Mouse (Mus musculus) ovary, adult 18-20 months (tissue): ENCODE data around the gene Mfsd5.

Experiments used
- DNase-seq: peaks from one replicate; pipeline ENCODE4 v3.0.0; 2022; ENCODE audit warnings: low spot score, mixed read lengths

The Mfsd5 gene

DNA sequence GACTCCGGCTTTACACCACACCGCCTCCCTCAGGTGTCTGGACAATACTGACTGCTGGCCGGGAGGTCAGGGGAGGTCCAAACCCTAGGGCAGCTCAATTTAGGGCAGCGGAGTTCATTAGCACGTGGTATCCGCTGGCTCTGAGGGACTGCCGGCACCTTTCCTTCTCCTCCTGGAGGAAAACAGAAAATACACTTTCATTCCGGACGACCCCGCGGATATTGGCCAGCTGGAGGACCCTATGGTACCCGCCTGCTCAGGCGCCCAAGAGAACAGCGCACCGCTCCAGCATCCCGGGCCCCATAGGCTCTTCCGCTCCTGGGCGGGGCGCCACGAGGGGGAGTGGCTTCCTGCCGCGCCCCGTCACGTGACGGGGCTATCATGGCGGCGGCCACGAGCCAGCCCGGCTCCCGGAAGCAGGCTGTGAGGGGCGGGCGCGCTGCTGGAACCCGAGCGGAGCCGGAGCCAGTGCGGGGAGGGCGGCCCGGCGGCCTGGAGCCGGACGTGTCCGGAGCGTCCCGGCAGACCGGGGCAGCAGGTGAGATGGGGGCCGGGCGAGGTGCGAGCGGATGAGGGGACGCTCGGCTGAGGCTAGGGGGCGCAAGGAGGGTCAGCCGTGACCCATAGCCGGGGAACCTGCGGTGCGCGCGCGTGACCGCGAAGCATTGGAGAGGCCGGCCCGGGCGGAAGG lies at the start of gene Mfsd5:
Gene Mfsd5 (plus strand): TSS at position 363 of the 691 bp plus-strand sequence.
- peak; percentile 77 for DNase-seq

GRCm38 (mm10) chr15:102230408-102231321 lies 48.6 kb upstream of the Mfsd5 start:
- no peak for DNase-seq

GRCm38 (mm10) chr15:102231748-102232147 lies 47.5 kb upstream of the Mfsd5 start, which contains the start of gene Itgb7:
Itgb7 (minus strand) TSS chr15:102231944.
- DNase-seq, result no peak

GRCm38 (mm10) chr15:102232764-102233163 lies 46.5 kb upstream of the Mfsd5 start:
- DNase-seq, result no peak

- no peak for DNase-seq
These were observed 45.4 kb upstream of the Mfsd5 start for GRCm38 (mm10) chr15:102233896-102234295.

- DNase-seq, result no peak
These were observed 43.8 kb upstream of the Mfsd5 start for GRCm38 (mm10) chr15:102235371-102236027.

DNA sequence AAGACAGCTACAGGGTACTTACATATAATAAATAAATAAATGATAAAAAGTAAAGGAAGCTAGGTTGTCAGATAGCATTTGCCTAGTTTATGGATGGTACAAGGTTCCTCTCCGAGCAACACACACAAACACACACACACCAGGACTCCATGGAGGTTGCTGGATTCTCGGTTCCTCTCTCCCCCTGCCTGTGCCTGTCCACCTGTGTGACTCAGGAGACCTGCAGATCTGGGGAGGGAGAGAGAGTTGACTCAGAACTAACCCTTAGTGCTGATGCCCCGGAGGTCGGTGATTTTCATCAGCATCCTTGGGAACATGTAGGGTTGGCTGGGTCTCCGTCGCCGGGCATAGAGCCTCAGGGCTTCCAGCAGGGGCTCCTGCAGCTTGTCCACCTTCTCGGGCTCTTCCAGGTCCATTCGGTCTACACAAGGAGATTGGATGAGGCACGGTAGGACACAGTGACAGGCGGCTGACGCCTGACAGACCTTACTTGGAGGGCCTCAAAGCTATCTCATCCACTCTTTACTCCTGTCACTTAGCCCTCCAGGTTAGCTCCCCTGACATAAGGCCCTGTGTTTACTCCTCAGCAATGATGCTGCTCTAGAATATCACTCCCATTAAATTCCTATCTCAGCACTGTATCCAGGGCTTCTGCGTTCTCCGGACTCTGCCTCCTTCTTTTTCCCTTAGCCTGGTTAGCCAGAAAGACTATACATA lies 40.6 kb upstream of the Mfsd5 start:
- DNase-seq, result no peak

- no peak for DNase-seq
These were observed 40.0 kb upstream of the Mfsd5 start for GRCm38 (mm10) chr15:102239260-102239590.

DNA sequence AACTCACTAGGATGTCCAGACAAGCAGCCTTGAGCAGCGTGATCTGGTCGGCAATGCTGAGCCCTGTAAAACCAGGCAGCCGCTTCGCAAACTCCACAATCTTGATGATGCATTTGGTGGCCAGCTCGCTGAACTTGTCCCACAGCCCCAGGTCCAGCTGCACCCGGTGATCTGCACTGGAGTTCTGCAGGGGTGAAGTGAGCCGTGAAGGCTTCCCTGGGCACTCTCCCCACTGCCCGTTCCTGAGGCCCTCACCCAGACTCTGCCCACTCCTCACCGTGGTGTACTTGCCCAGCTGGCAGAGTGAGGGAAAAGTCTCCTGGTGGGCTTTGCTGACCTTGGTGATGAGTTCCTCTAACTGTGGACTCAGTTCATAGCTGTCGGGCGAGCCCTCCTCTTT lies 39.4 kb upstream of the Mfsd5 start:
- no peak for DNase-seq

GRCm38 (mm10) chr15:102240607-102241006 lies 38.6 kb upstream of the Mfsd5 start:
- no peak for DNase-seq

GRCm38 (mm10) chr15:102242404-102243228 lies 36.6 kb upstream of the Mfsd5 start:
- DNase-seq, result no peak

DNA sequence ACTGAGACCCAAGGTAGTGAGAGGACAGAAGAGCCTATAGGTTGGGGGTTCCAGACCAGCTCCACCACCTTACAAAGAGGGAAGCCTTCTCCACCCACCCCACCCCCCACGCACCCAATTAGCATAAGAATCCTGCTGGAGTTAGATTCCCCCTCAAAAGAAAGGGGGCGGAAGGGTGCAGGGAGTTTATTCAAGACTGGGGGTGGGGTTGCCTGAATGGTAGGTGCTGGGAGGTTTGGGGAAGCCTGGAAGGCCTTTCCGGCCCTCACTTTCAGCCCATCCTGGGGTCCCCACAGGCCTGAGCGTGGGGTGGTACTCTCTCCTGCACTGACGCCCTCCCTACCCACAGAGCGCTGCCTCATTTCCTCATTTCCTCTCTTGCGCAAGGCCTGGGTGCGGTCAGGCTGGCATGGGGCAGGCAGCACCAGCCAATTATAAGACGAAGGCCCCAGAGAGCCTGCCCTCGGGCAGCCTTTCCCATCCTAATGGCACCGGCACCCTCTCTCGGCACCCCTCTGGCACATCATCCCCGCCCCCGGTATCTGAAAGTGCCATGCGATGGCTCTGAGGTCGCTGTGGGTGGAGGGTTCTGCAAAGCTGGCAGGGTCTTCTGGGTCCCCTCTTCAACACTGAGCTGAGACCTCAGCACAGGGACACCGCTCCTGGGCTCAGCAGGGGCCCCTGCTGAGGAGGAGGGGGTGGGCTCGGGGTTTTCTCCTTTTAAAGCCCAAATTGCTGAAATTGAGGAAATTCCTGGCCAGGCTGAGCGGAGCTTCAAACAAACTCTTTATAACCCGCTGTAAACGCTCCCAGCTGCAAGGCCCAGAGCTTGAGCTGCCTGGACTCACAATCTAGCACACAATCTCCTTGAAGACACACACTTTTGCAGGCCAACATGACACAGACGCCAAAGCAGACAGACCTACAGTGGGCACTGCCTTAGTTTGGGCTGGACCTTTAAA lies 35.7 kb upstream of the Mfsd5 start:
- DNase-seq, result peak; percentile 58

DNA sequence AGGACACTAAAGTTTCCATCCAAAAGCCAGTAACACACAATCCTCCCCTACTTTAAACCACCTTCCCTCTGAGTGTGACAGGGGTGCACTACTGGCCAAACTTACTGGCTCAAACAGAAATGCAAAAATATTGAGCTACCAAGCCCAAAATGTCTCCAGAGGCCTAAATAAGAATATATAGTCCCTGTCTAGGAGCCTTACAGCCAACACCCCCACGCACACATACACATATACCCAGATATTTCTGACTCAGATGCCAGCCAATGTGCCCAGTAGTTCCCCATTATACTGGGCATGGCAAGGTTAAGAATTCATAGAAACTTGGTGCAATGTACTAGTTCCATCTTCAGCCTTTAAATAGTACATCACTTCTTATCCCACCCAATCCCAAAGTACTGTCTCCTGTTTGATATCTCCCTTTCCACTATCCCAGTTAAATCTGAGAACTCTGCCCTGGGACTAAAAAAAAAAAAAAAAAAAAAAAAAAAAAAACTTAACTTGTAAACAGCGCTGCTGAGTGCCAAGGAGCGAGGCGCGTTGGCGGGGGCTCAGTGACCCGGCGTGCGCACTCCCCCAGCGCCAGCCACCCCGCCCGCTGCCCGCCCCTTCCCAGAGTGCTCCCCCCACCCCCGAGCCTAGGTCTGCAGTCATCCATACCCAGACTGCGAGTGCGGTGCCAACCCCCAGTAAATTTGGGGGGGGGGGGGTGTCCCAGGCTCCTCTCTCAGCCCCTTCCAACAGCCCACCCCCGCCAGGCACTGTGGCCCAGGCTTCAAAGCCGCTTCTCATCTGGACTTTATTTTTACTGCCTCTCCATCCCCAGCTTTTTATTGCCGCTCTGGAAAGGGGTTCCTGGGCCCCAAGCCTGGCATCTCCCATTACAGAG lies 34.7 kb upstream of the Mfsd5 start:
- no peak for DNase-seq

DNA sequence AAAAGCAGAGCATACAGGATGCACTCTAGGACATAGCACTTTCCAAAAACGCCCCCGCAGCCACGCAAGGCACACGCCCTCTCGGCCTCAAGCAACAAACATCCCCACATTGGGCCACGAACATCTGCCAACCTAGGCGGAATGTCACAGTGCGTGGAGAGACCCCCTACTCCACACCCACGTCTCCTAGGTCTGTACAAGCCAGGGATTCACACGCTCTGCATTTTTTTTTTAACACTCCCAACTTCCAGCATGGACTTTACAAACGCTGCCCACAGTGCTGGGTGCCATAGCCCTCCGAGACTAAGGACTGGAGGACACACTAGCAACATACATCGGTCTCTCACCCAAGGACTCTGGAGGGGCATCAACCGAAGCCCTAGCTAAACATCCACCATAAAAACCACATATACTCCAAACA lies 33.8 kb upstream of the Mfsd5 start:
- no peak for DNase-seq

DNA sequence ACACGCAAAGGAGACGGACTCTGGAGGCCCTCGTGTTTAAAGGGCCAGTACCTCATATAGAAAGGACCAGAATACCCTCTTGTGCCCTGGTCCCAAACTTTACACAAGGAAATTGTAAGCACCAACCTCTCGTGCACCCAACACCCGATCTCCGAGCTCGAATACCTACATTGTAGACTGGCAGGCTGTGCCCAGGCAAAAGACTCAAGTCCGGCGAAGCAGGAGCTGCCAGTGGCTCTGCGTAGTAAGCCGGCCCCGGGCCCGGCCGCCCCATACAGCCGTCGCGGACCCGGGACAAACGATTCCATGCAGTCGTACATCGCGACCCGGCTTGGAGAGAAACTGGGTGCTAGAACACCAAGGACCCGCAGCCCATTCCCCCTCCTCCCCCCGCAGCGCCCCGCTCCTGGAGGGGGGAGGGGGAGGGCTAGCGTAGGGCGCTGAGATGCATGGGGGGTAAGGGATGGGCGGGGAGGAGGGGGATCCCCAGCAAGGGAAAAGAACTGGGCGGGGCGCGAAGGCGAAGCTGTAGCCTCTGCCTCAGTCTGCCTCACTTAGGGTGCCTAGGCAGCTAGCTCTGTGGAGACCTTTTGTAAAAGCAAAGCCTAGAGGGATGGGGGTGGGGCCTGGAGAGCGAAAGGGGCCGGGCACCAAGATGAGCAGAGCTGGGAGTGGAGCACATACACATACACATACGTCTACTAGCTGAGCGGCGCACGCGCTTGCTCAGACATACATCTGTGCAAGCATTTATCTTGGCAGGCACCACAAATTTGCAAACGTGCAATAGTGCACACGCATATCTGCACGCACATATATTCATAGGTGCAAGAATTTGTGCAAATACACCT lies 33.1 kb upstream of the Mfsd5 start:
- DNase-seq, result peak; percentile 75

DNA sequence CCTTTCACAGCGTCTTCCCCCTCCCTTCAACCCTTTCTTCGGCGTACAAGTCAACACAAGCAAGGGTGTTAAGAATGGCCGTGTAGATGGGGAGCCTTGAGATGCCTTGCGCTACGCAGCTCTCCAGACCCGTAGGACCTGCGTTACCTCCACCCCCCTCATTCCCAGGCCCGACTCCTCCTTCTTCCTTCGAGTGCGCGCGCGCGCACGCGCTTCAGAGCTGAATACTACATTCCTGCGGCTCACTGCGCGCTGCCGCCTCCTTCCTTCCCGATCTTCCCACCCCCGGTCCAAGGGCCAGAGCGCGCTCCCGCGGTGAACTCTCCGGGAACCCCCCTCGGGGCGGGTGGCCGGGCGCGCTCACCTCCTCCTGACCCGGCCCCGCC lies 32.4 kb upstream of the Mfsd5 start:
- peak; percentile 94 for DNase-seq

DNA sequence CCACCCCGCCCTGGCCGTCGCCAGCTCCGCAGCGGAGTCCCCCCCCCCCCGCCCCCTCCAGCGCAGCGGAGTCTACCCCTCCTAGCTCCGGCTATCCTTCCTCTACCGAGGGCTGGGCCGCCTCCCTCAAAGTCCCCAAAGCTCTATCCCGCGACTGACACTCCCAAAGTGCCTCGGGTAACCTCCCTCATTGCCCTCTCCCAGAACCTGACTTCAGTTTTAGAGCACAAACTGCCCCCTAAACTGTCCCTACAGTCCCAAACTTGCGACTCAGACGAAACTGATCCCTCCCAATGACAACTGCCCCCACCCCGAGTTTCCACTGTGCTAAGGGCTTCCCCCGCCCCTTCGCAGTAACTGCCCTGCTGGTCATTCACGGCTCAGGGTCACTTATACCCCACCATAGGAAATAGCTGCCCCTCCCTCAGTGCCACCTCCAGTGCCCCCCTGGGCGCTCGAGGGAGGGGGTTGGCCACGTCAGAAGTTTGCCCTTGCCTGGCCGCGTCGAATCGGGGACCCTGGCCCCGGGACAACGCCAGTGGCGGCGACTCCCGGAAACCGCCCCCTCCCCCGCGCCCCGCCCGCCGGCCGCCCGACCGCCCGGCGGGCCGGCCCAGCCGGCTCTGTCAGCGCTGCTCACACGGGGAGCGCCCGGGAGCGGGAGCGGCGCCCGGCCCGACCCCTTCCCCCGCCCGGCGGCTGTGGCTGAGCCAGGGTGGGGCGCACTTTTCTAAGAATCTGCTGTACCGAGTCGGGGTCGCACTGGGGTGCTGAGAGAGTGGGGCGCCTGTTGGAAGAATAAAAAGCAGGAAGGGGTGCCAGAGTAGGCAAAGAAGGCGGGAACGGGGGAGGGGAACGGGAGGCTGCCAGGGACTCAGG lies 31.8 kb upstream of the Mfsd5 start:
- DNase-seq, result peak; percentile 66
